Mouse (Mus musculus) large intestine, adult 2 months (tissue): ENCODE data around the gene Nxph3. TPM values are rescaled to one million over a fixed set of nuclear protein-coding genes. Genes with fewer than 3 reads are reported as not detected.

Experiments used
- DNase-seq: peaks from one replicate; pipeline ENCODE4 v3.0.0-alpha.2; 2012; ENCODE audit warnings: low read depth, low spot score
- WGBS: fragments of 180-500 bp; shearing (Covaris S2); methylation state at CpG from one replicate; pipeline ENCODE4 v1.1.7; 2018; 5-methylcytosine and 5-hydroxymethylcytosine counted together
- polyA plus RNA-seq: library from polyadenylated mRNA; depleted of rRNA; stranded (reverse); fragments of >200 nt; gene quantifications from 2 replicates; pipeline ENCODE4 v1.2.3, GENCODE M21; 2012; rRNA removed

Gene Nxph3
- 0.53 and 0.55 TPM in 2 replicates for polyA plus RNA-seq

DNA sequence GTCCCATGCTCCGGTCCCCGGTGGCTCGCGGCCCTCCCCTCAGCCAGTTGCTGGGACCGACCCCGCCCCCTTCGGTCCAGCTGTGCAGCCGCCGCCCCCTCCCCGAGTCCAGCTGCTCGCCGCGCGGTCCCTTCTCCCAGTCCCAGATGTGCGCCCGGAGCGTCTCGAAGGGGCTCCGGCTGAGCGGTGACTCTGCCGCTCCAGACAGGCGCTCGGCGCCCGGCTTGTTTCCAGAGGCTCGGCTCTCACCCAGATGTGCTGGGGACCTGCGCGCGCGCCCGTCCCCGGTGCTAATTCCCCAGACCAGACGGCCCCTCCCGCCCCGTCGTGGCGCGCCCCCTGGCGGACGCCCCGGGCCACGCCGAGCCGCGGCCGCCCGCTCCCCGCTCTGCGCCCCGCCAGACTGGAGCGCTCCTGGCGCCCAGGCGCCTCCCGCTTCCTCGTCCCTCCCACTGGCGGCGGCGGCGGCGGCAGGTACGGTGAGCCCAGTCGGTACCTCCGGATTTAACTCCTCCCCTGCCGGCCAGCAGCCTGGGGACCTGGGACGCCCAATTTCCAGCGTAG lies at the start of gene Nxph3:
Gene Nxph3 (minus strand): TSS at position 273 of the 564 bp plus-strand sequence.
- DNase-seq = no peak
- WGBS = 1% methylated on average over 66 of the region's 66 CpGs

DNA sequence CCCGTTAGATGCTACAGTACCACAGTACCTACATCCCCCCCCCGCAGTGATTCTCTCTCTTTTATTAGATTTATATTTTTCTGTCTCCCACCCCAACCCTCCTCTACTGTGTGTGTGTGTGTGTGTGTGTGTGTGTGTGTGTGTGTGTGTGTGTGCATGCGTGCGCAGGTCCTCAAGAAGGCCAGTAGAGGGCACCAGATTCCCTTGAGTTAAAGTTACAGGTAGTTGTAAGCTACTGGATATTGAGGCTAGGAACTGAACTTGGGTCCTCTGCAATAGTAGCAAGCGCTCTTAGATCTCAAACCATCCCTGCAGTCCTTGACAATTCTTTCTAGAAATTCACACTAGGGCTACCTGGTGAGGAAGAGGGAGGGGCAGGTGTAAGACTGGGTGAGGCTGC lies 49.5 kb upstream of the Nxph3 start:
- WGBS = 97% methylated on average over 5 of the region's 5 CpGs
- no peak for DNase-seq

DNA sequence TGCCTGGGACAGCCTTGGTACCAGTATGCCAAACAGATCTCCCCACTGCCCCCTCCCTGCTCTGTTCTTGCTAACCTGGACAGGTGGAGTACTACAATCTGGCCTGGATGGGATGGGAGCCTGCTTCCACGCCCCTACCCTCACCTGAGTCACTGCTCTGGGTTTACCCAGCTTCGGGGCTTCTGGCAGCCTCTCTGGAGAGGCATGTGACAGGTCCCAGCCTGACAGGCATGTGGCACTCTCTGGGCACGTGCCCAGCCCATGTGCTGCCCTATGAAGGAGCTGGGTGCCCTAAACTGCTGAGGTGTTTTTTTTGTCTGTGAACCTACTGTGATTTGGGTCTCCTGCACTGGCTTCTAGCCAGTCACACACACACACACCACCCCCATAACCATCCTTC lies 46.4 kb upstream of the Nxph3 start:
- no peak for DNase-seq
- WGBS = 24% methylated on average over 3 of the region's 3 CpGs

DNA sequence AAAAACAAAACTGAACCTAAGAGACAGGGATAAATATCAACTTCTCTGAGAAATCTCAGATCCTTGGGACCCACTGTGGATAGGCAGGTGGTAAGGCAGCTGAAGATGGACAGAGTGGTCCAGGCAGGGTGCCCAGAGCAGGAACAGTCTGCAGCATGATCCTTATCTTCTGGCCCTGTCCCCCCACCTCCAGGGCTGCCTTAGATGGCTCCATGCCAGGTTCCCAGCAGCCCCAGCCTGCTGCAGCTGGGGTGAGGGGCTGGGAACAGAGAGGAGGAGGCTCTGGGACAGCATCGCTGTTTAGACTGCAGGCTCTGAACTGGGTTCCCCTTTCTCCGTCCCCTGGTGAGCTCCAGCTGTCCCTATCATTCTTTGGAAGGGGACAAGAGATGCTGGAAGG lies 45.4 kb upstream of the Nxph3 start:
- 87% methylated on average over 2 of the region's 2 CpGs for WGBS
- DNase-seq = no peak

DNA sequence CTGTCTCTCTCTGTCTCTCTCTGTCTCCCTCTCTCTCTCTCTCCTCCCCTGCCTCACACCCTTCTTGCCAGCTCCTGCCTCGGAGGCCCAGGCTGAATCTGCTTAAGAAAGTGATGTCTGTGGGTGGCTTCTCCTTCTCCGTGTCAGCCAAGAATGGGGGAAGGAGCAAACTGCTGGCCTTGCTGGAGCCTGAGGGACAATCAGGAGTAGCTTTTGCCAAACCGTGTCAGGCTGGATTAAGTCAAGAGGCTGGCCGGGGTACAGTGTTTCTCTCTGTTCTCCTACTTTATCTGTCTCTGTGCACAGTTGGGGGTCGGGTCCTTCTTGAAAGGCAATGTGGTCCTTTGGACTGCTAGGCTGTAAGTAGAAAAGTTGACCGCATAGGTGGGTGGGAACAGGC lies 43.3 kb upstream of the Nxph3 start:
- DNase-seq = no peak
- 53% methylated on average over 6 of the region's 6 CpGs for WGBS

DNA sequence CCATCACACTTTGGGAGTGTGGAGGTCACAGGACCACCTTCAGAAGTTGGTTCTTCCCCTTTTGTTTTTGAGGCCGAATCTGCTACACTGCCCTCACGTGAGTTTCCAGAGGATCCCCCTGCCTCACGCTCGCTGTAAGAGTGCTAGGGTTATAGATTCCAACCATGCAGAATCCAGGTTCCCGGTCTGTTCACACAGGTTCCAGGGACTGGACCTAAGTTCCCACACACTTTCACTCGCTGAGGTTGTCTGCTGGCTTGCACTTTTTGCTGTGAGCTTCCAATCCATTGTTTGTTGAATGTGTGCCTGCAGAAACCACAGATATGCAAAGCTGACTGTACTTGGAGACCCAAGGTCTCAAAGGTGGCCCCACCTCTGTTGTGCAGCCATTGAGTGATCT lies 42.7 kb upstream of the Nxph3 start:
- DNase-seq = no peak
- 75% methylated on average over 6 of the region's 6 CpGs for WGBS

DNA sequence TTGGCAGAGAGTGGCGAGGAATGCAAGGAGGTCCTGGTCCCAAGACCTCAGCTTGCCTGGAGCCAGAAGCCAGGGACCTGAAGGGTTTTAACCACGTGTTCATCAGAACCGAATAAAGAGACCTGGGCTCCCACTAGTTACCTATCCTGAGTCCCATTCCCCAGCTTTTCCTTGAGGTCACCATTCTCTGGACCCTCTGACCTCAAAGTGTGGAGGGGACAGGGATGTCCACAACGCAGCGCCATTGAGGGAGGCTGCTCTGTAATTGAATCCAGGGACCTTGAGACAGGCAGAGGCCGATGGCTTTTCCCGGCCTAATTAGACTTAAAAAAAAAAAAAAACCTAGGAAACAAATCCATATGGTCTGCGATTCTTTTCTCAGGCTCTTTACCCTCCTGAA lies 40.9 kb upstream of the Nxph3 start:
- WGBS = 37% methylated on average over 8 of the region's 8 CpGs
- no peak for DNase-seq

DNA sequence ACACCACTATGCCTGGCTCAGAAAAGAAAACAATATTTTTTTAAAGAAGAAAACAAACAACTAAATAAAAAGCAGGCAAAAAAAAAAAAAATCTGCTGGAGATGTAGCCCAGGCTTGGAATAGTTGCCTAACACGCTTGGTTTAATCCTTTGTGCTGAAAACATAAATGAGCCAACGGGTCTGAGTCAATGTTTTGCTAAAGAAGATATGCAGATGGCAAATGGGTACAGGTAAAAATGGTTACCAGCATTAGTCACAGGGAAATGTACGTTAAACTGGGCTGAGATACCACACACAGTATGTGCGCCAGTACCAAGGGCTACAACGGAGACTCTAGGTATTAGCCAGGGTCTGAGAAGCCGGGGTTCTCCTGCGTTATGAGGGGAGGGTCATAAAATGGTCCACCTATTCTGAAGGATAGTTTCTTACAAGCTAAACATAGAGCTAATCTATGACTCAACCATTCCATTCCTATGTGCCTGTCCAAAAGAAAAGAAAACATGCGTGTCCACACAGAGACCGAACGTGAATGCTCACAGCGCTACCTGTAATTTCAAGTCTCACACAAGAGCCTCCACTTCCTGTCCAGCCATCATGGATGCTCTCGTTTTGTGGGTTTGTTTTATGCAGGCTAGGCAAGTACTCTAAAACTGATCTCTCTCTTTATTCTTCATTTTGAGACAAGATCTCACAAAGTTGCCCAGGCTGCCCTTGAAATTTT lies 36.1 kb upstream of the Nxph3 start:
- 69% methylated on average over 12 of the region's 12 CpGs for WGBS
- DNase-seq = no peak

DNA sequence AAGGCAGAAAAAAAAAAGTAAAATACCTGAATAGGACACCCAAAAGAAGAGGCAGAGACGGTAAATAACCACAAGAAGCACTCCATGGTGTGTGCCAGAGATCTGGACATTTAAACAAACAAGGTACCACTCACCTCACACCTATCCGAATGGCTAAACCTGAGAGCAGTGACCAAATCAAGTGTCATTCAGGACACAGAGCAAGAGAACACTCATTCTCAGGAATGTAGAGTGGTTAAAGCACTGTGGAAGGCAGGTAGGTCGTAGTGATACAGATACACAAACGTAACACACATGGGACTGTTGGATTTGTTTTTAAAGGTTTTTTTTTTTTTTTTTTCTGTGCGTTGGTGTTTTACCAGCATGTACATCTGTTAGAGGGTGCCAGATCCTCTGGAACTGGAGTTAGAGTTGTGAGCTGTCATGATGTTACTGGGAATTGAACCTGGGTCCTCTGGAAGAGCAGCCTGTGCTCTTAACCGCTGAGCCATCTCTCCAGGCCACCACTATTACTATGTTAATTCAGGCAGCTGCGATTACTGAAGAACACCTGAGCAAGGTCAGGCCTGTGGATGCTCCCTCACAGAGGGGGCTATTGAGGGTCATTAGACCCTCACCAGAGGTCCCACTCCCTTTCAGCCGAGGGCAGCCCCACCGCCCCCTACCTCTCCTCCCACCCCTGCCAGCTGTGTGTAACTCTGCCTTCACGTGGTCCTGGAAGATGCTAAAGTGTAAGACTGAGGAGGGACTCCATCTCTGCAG lies 31.8 kb upstream of the Nxph3 start:
- no peak for DNase-seq
- 66% methylated on average over 10 of the region's 10 CpGs for WGBS

DNA sequence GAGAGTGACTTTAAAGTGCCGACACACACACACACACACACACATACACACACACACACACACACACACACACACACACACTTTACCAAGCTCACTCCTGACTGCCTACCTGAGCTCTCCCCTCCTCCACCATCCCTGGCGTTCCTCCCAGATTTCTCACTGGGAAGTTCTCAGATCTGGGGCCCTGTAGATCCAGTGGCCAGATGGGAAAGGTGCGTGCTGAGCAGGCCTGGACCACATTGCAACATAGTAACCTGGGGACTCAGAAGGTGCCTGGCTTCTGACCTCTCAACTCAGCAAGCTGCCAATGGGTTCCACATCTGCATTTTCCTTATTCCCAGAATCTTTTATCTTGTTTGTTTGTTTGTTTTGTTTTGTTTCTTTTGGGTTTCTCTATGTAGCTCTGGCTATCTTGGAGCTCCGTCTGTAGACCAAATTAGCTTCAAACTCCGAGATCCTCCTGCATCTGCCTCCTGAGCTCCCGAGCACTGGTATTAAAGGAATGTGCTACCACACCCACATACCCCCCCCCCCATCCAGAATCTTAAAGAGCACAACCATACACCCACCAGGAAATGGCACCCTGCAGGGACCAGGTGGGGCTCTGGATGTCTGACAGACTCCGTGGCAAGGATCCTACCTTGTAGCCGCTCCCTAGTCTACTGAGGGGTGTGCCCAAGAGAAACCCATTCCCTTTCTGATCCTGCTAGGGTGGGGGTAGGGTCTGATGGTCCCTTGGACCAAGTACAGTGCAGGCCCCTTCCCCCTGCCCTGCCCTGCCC lies 30.4 kb upstream of the Nxph3 start:
- WGBS = 63% methylated on average over 8 of the region's 8 CpGs

DNA sequence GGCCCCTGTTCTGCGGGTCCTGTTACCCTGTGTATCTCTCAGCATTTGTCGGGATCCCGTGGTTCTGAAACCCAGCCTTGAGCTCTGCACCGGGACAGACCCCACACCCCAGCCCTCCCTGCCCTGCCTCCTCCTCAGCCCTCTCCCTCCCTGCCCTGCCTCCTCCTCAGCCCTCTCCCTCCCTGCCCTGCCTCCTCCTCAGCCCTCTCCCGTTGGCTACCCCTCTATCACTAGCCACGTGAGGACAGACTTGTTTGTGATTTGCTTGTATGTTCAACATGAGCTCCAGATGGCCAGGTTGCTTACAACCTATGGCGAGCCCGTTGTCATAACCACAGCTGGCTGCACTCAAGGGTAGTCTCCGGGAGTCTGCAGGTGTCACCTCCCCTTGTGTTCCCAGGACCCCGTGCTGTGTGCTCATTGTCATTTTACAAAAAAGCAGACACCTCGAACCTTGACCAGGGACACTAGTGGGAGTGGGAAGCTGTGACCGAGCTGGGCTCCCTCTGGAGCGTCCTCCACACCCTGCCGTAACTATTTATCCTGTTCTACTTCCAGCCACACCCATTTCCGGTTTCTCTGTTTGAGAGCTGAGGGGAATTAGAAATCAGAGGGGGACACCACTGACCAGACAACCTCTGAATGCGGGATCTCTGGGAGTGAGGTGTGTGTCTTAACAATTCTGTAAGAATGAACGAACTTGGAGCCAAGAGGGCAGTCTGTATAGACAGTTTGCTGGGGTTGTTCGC lies 26.4 kb upstream of the Nxph3 start:
- DNase-seq = no peak
- WGBS = 16% methylated on average over 18 of the region's 18 CpGs

More for the DNA sequence above, 30.4 kb upstream of the Nxph3 start:
- no peak for DNase-seq

DNA sequence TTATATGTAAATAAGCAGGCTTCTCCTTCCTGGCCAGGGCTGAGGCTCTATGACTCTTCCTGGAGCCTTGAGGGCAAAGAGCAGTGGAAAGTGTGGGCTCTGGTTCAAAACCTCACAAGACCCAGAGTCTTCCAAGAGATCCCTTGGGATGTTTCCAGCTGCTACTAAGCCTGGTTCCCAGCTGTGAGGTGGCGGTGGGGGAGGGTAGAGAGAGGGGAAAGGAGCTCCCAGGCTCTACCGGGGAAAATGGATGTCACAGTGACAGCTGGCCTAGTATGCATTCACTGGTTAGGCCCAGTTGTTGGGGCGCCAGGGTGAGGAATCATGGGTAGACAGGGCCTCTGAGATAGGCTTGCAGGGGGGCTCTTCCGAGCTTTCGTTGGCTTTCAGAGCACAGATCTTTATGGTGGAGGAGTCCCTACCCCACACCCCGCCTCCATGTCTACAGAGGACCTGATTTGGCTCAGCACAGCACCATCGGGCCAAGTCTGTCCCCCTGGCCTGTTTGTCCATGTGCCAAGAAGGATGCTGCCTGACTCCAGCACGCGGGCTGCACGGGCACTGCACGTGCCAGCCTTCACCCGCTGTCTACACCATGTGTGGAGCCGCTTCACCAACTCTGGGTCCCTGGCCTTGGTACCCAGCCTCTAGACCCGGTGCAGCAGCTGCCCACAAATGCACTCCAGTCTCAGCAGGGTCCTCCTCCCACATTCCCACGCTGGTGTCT lies 24.2 kb upstream of the Nxph3 start:
- 78% methylated on average over 15 of the region's 15 CpGs for WGBS
- DNase-seq = no peak

DNA sequence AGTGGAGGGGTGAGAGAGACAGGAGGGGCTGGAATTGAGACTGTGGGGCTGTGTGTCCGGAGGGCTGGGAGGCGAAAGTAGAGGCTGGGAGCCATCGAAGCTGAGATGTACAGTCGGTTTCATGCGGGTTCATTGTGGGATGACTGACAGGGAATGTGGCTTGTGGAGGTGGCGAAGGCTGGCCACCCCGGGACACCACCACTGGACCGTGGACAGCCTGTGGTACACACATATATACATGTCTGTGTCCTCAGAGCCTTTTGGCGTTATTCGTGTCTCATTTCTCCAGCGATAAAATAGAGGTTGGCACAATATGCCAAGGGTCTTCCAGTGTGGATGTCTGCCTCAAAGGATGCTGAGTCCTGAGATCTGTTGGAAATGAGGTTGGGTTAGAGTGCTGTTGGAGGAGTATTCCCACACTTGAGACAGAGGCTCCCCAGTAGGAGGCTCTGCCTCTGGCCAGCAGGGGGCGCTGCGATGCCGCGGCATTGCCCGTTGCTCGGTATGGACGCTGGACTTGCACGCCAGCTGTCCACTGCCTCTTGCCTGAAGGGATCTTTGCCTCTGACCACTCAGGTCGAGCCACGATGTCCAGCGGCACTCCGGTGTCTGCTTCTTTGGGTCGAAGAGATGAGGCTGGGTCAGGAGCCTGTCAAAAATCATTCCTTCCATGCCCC lies 19.3 kb upstream of the Nxph3 start:
- 23% methylated on average over 24 of the region's 24 CpGs for WGBS
- peak; percentile 44 for DNase-seq

DNA sequence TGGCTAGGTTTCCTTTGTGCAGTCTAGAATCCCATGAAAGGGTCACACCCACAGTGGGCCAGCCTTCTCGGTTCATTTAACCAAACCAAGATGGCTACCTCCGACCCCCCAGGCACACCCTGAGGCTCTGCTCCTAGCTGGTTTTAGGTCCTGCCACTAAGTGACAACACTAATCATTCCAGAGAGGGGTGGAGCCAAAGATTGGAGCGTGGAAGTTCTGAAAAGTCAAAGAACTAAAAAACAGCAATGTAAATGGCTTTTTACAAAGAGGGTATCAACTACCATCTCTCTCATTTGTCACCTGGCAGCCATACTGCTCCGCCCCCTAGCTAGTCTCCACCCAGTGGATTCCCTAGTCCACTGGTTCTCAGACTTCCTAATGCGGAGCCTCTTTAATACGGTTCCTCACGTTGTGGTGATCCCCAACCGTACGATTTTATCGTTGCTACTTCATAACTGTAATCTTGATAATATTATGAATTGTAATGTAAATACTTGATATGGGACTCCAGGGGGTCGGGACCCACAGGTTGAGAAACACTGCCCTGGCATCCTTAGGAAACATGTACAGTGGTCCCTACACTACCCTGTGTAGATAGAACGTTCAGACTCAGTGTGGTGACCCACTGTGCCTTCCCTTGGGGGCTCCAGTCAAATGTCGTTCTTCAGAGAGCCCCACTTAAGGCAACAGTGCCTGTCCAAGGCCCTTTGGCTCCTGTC lies 18.1 kb upstream of the Nxph3 start:
- no peak for DNase-seq
- WGBS = 66% methylated on average over 13 of the region's 13 CpGs

DNA sequence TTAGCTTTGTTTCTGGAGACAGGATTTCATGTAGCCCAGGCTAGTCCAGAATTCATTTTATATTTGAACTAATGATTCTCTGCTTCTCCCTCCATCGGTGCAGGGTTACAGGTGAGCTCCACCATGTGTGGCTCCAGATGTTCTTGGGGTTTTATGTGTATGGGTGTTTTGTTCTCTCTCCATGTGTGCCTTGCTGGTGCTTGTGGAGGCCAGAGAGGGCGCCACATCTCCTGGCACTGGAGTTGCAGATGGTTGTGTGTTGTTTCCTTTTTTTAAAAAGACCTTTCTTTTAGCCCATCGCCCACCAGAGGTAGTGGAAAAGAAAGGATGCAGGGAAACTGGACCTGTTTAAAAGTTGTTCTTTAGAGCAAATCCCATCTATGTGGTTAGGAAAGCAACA lies 13.9 kb upstream of the Nxph3 start:
- DNase-seq = no peak
- 83% methylated on average over 3 of the region's 3 CpGs for WGBS

DNA sequence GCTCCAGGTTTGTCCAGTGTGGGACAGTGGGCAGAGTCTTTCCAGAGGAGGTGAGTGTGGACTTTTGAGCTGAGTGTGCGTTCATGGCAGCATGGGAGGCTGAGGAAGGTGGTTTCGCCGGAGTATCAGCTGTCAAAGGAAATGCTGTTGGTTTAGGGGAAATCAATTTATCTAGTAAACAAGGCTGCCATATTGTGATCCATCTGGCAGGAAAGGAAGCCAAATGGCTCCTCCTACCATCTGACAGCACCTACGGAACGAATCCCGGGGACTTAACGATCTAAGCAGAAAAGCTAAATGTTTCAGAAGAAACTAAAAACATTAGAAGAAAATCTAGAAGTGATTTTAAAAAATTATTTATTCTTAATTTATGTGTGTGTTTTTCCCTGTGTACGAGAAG lies 12.9 kb upstream of the Nxph3 start:
- 80% methylated on average over 8 of the region's 8 CpGs for WGBS
- no peak for DNase-seq

DNA sequence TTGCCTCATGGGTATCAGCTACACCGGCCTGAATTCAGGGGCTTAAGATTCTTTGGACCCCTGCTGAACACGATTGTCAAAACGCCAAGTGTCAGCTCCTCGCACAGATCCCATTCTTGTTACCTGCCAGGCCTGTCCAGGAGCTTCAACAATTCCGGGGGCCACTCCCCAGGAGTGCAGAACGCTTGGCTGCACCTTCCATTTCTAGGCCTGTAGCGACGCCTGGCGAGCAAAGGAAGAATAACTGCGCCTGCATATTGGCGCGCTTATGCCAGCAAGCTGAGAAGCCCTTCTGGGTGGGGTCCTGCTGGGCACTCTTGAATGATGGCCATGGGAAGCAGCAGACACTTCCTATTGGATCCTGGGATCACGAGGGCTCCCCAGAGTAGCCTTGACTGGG lies 7.2 kb upstream of the Nxph3 start:
- 2% methylated on average over 13 of the region's 13 CpGs for WGBS
- DNase-seq = peak; percentile 54
